Mouse (Mus musculus) kidney, embryonic 16.5 days (tissue): ENCODE data around the gene Ect2. TPM values are rescaled to one million over a fixed set of nuclear protein-coding genes. Genes with fewer than 3 reads are reported as not detected.

Source experiments
- ATAC-seq: fragments of 200-750 bp; cut with Nextera tagmentation; 2 replicates; pipeline ENCODE4 v1.8.0; 2017; ENCODE audit warnings: moderate TSS enrichment; ENCODE audit not compliant: low FRiP score, low TSS enrichment
- H3K27ac ChIP-seq: fragments of 300-500 bp; sonication (generic); 2 replicates; pipeline ENCODE4 v1.5.1; 2014; ENCODE audit warnings: low read length
- H3K27me3 ChIP-seq: fragments of 300-500 bp; sonication (generic); 2 replicates; pipeline ENCODE4 v1.6.1; 2014; ENCODE audit warnings: low read length, control low read depth, mixed read lengths; ENCODE audit not compliant: insufficient read depth
- H3K36me3 ChIP-seq: fragments of 300-500 bp; sonication (generic); 2 replicates; pipeline ENCODE4 v1.6.1; 2014; ENCODE audit warnings: low read length, control low read depth, mixed read lengths; ENCODE audit not compliant: insufficient read depth
- H3K4me1 ChIP-seq: fragments of 300-500 bp; sonication (generic); 2 replicates; pipeline ENCODE4 v1.6.1; 2014; ENCODE audit warnings: low read length, control low read depth, mixed read lengths; ENCODE audit not compliant: insufficient read depth
- H3K4me2 ChIP-seq: fragments of 300-500 bp; sonication (generic); replicated peaks from 2 replicates; pipeline ENCODE4 v1.6.1; 2014; ENCODE audit warnings: low read depth, low read length
- H3K4me3 ChIP-seq: fragments of 300-500 bp; sonication (generic); 2 replicates; pipeline ENCODE4 v1.5.1; 2014; ENCODE audit warnings: mild to moderate bottlenecking, low read length
- H3K9ac ChIP-seq: fragments of 300-500 bp; sonication (generic); replicated peaks from 2 replicates; pipeline ENCODE4 v1.6.1; 2014; ENCODE audit warnings: low read length
- H3K9me3 ChIP-seq: fragments of 300-500 bp; sonication (generic); 2 replicates; pipeline ENCODE4 v1.6.1; 2016; ENCODE audit warnings: low read length, control low read depth
- WGBS: fragments of 180-500 bp; shearing (Covaris S2); extraction: QIAGEN DNeasy Blood & Tissue Kit; methylation state at CpG from one replicate; pipeline ENCODE4 v1.1.7; 2014; 5-methylcytosine and 5-hydroxymethylcytosine counted together
- polyA plus RNA-seq: library from polyadenylated mRNA; unstranded; fragments of >200 nt; fragmentation: Nextera tagmentation; extraction: Ambion mirVana; gene quantifications from 2 replicates; pipeline ENCODE4 v1.2.1, GENCODE M21; 2015

The Ect2 gene
- polyA plus RNA-seq, 1 experiment from 2014 or later = 58.9 TPM

DNA sequence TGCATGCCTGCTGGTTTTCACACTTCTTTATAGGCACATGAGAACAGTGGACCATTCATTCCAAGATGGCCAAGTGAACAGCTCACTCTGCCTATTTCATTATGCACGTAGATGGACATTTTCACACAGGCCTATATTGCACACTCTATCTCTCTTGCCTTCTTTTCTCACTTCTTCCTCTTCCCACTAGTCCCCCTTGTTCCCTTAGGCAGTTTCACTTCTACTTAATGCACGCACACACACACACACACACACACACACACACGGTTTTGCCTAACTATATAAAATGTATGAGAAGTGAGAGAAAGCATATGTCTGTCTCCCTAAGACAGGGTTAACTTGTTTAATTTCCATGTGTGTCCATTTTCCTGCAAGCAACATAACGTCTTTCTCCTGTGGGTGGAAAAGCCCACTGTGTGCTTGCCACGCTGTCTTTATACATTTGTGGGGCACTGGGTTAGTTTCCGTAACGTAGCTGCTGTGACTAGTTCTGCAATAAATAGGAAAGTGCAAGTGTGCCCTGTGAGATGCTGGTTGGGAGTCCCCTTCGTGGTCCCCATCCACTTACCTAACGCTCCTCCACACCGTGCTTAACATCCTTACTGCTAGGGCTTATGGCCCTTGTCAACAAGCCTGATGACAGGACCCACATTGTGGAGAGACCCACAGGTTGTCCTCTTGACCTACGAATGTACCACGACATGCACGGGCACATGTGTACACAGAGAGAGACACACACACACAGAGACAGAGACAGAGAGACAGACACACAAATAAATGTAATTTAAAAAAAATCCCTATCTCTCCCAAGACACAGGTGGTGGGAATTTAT is 72.2 kb downstream of the Ect2 start:
- Histone ChIP-seq H3K36me3 (0 out of 2 replicates have a peak, but pooled peaks cover 2% of the 10 kb centered on the region), H3K27me3 (no peaks in the 10 kb centered on the region), H3K9ac (no peak overlapping the region), H3K4me2 (no peak overlapping the region), H3K9me3 (no peaks in the 10 kb centered on the region), H3K4me3 (no peak overlapping the region), H3K4me1 (no peaks in the 10 kb centered on the region), H3K27ac (no peak overlapping the region)
- WGBS = 88% methylated on average over 13 of the region's 13 CpGs
- no peak for ATAC-seq

DNA sequence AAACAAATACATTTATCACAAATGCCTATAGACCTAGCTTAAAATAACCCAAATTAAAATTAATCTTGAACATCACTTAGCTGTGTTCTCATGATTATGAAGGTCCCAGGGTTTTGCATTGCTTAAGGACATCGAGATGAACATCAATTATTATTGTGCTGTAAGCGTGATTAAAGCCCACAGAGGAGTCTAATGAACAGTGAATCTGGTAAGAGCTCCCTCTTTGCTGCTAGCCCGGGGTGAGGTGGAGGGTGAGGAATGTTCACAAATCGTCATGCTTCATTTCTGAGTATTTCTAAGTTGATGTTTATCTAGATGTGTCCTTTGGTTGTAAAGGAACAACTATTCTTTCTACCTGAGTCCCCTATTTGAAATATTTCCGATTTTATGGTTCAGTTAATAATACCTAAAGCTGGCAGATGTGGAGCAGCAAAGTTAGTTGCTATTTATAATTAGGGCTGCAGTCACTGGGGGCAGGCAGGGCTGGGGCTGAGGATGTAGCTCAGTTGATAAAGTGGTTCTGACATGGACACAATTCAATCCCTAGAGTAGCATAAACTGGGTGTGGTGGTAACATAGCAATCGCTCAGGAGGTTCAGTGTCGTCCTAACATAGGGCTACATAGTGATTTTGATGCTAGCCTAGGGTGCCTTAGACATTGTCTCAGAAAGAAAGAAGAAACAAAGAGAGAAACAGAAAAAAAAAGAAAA is 73.5 kb downstream of the Ect2 start:
- Histone ChIP-seq H3K27me3 (no peaks in the 10 kb centered on the region), H3K36me3 (no peaks in the 10 kb centered on the region), H3K4me3 (no peak overlapping the region), H3K9me3 (no peaks in the 10 kb centered on the region), H3K27ac (no peak overlapping the region), H3K4me1 (no peaks in the 10 kb centered on the region), H3K9ac (no peak overlapping the region), H3K4me2 (no peak overlapping the region)
- ATAC-seq = no peak
- WGBS = 73% methylated on average over 7 of the region's 7 CpGs

DNA sequence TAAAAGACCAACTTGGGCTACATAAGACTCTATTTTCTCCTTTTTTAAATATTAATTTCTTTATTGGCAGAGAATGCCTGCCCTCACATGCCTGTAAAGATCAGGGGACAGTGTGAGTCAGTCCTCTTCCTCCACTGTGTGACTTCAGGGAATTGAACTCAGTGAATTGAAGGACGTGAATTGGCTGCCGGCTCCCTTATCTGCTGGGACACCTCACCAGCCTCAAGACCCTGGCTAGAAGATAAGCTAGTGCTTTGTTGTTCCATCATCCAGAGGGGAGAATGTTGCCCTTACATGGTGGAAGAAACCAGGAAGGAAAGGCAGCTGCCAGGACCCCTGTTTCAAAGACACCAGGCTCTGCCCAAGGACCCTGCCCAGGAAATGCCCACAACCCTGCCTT is 79.8 kb downstream of the Ect2 start:
- Histone ChIP-seq H3K36me3 (no peaks in the 10 kb centered on the region), H3K27ac (no peak overlapping the region), H3K27me3 (no peaks in the 10 kb centered on the region), H3K9me3 (no peaks in the 10 kb centered on the region), H3K4me1 (no peaks in the 10 kb centered on the region), H3K9ac (no peak overlapping the region), H3K4me3 (no peak overlapping the region), H3K4me2 (no peak overlapping the region)
- ATAC-seq = no peak
- WGBS = 84% methylated on average over 2 of the region's 2 CpGs

DNA sequence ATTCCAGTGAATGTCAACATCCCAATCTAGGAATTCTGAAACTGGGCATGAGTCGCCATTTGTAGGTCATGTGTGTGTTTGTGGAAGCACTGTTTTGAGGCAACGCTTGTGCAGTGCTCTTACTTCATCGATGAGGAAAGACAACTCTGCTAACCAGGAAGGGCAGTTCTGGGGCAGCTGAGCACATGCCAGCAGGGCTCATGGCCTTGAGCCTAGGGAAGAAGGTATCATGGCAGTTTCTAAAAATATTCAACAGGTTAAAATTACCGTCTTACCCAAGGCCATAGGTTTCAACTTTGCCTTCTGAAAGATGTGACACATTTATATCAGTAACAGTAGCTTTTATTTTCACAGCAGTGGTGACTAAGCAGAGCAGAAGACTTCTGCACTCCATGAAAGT is 82.0 kb downstream of the Ect2 start:
- H3K9ac ChIP-seq = no peak overlapping the region
- ATAC-seq = no peak
- H3K27me3 ChIP-seq = no peaks in the 10 kb centered on the region
- 85% methylated on average over 4 of the region's 4 CpGs for WGBS
- no peaks in the 10 kb centered on the region for H3K36me3 ChIP-seq
- no peak overlapping the region for H3K4me3 ChIP-seq
- H3K4me2 ChIP-seq = no peak overlapping the region
- H3K9me3 ChIP-seq = no peaks in the 10 kb centered on the region
- no peak overlapping the region for H3K27ac ChIP-seq
- no peaks in the 10 kb centered on the region for H3K4me1 ChIP-seq

DNA sequence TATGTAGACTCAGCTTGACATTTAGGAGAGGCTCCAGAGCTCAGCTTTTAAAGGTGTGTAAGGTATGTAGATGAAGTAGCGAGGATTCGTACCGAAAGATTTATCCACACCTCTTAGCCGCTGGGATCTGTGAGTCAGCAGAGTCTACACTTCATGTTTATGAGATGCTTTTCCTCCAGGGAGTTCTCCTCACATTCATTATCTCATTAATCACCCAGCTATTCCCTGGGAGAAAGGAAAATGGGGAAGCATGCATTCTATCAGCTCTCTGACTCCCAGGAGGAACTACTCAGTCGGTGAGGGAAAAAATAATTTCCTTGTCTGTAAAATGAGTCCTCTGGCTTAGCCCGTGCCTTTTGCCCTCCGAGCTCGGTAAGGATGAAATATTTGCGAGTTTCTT is 83.3 kb downstream of the Ect2 start:
- no peak overlapping the region for H3K9ac ChIP-seq
- H3K36me3 ChIP-seq = no peaks in the 10 kb centered on the region
- H3K4me1 ChIP-seq = no peaks in the 10 kb centered on the region
- 28% methylated on average over 9 of the region's 9 CpGs for WGBS
- H3K4me3 ChIP-seq = no peak overlapping the region
- H3K4me2 ChIP-seq = no peak overlapping the region
- H3K27ac ChIP-seq = no peak overlapping the region
- H3K9me3 ChIP-seq = no peaks in the 10 kb centered on the region
- H3K27me3 ChIP-seq = no peaks in the 10 kb centered on the region
- ATAC-seq = peak; percentile 70; the same call in 1 of the 2 replicates

DNA sequence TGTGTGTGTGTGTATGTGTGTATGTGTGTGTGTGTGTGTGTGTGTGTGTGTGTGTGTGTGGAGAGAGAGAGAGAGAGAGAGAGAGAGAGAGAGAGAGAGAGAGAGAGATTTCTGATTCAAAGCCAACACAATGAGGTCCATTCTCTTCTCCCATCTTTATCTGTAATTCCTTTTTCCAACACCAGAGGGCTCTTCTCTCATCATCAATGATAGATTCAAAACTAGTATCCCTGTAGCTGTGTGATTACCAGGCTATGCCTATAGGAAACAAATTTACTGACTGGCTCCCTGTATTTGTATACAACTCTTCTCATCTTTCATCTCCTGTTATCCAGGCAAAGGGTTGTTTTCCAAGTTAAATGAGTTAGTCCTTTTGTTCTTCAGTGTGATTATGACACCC is 86.5 kb downstream of the Ect2 start:
- no peak overlapping the region for H3K27ac ChIP-seq
- H3K36me3 ChIP-seq = no peaks in the 10 kb centered on the region
- H3K4me3 ChIP-seq = no peak overlapping the region
- H3K9ac ChIP-seq = no peak overlapping the region
- H3K4me2 ChIP-seq = no peak overlapping the region
- H3K4me1 ChIP-seq = no peaks in the 10 kb centered on the region
- H3K27me3 ChIP-seq = no peaks in the 10 kb centered on the region
- ATAC-seq = no peak
- no peaks in the 10 kb centered on the region for H3K9me3 ChIP-seq

DNA sequence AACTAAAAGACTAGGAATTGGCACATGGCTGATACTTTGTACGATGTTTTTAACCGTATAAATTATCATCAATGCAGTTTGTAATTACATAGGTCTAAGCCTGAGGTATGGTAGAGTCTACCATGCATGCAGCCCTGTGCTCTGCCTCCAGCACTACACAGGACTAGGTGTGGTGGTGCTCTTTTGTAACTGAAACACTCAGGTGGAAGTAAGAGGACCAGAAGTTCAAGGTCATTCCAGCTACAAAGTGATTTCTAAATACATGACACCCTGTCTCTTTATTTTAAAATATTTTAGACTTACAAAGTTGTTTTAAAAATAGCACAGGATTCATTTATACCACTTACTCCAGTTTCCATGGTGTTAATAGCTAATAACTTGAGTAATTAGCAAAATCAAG is 88.8 kb downstream of the Ect2 start:
- H3K4me2 ChIP-seq = no peak overlapping the region
- WGBS = 92% methylated on average over 2 of the region's 2 CpGs
- no peak overlapping the region for H3K4me3 ChIP-seq
- no peak overlapping the region for H3K9ac ChIP-seq
- H3K9me3 ChIP-seq = no peaks in the 10 kb centered on the region
- H3K27me3 ChIP-seq = no peaks in the 10 kb centered on the region
- H3K4me1 ChIP-seq = no peaks in the 10 kb centered on the region
- no peak overlapping the region for H3K27ac ChIP-seq
- no peaks in the 10 kb centered on the region for H3K36me3 ChIP-seq
- no peak for ATAC-seq

DNA sequence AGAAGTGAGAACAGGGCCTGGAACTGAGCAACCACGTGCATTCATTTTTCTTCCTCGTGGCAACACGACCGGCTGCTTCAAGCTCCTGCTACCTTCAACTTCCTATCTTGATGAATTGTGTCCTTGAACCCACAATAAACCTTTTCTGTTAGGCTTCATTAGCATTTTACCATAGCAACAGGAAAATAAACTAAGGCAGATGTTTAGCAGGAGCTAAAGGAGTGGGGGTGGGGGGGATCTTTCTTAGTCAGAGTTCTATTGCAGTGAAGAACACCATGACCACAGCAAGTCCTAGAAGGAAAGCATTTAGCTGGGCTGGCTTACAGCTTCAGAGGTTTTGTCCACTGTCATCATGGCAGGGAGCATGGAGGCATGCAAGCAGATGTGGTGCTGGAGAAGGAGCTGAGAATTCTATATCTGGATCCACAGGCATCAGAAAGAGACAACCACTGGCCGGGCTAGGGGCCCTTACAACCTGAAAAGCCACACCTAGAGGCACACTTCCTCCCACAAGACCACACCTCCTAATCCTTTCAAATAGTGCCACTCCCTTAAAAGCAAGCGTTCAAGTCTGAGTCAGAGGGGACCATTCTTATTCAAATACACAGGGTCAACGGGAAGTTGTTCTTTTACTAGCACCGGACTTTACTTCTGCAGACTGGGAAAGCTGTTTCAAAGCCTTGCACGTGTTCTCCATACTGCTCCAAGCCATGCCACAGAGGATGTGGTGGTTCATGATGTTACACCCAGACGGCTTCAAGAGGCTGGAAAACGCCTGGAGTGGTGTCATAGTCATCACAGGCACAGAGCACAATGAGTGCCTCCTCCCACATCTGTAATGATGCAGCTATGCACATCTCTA is 90.0 kb downstream of the Ect2 start:
- Histone ChIP-seq H3K4me3 (no peak overlapping the region), H3K36me3 (no peaks in the 10 kb centered on the region), H3K27ac (no peak overlapping the region), H3K9me3 (no peaks in the 10 kb centered on the region), H3K4me1 (no peaks in the 10 kb centered on the region), H3K9ac (no peak overlapping the region), H3K27me3 (no peaks in the 10 kb centered on the region), H3K4me2 (no peak overlapping the region)
- 68% methylated on average over 11 of the region's 11 CpGs for WGBS
- no peak for ATAC-seq

DNA sequence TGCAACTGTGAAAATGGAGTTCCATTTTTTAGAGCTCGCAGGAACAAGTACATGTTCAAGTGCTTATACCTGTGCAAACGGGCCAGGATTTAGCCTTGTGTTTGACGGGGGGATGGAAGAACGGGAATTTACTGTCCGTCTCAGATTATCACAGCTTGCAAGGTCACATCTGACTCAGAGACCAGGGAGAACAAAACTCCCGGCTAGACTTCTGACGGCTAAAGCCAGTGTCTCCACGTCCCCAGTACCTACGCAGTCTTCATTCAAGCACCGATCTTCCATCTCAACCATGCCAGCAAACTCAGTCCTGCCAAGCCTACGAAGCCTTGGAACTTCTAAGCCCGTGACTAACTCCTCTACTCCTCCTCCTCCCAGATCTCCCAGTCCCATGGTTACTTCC is 93.2 kb downstream of the Ect2 start:
- no peak overlapping the region for H3K4me2 ChIP-seq
- H3K27ac ChIP-seq = no peak overlapping the region
- no peaks in the 10 kb centered on the region for H3K27me3 ChIP-seq
- H3K9ac ChIP-seq = no peak overlapping the region
- H3K4me1 ChIP-seq = no peaks in the 10 kb centered on the region
- no peaks in the 10 kb centered on the region for H3K36me3 ChIP-seq
- 84% methylated on average over 12 of the region's 12 CpGs for WGBS
- no peak for ATAC-seq
- H3K4me3 ChIP-seq = no peak overlapping the region
- no peaks in the 10 kb centered on the region for H3K9me3 ChIP-seq
